Mouse (Mus musculus): Measurements from ENCODE around the gene Tm9sf3.

Tm9sf3 gene

GRCm38 (mm10) chr19:41165144-41165913 is 98.5 kb downstream of the Tm9sf3 start:
- DNase-seq: no peak

GRCm38 (mm10) chr19:41164447-41165095 is 99.2 kb downstream of the Tm9sf3 start:
- DNase-seq: no peak

Measured in kidney, adult 11 months (tissue).